Mouse (Mus musculus) gastrocnemius, postnatal 25 days (tissue): ENCODE measurements around the gene Tpo. TPM values are rescaled to one million over a fixed set of nuclear protein-coding genes. Genes with fewer than 3 reads are reported as not detected.

Source experiments
- DNase-seq: peaks from one replicate; pipeline ENCODE4 v3.0.0; 2022
- long read RNA-seq, 2 experiments: library from polyadenylated mRNA; stranded (forward); transcript quantifications; one replicate each; pipeline ENCODE4 v2.0.0; 2021
- total RNA-seq, 2 experiments: library from RNA; stranded (reverse); gene quantifications; 1 replicate in 1 of 2; 2 replicates in 1 of 2; pipeline ENCODE4 v1.2.3; 2021

The Tpo gene
- not detected for total RNA-seq
- long read RNA-seq, experiment 1 = 0 reads
- long read RNA-seq, experiment 2 = 0 reads

GRCm38 (mm10) chr12:30132524-30132923 is at the start of gene Tpo:
Gene Tpo, minus strand, starts transcription at chr12:30132624.
- no peak for DNase-seq

DNA sequence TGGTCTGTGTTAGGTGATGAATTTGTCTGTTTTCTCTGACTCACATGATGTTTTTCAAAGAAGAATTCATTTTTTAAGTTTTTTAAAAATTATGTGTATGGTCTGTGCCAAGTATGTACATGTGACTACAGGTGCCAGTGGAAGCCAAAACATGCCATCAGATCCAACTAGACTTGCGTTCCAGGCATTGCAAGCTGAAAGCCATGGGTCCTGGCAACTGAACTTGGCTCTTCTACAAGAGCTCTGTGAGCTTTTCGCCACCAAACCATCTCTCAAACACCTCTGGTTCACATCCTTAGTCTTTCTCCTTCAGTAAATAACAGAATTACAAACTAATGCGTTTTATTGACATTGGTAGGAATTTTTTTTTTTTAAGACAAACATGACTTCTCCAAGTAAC is 49.3 kb upstream of the Tpo start:
- DNase-seq = no peak

GRCm38 (mm10) chr12:30179623-30180022 is 47.2 kb upstream of the Tpo start:
- DNase-seq = no peak

GRCm38 (mm10) chr12:30177966-30178365 is 45.5 kb upstream of the Tpo start:
- DNase-seq = no peak

- no peak for DNase-seq
Measured at GRCm38 (mm10) chr12:30177529-30177928, 45.1 kb upstream of the Tpo start.

GRCm38 (mm10) chr12:30168491-30168890 is 36.1 kb upstream of the Tpo start:
- DNase-seq = no peak

- no peak for DNase-seq
Measured at GRCm38 (mm10) chr12:30164538-30164937, 32.1 kb upstream of the Tpo start.

GRCm38 (mm10) chr12:30164005-30164404 is 31.6 kb upstream of the Tpo start:
- no peak for DNase-seq

DNA sequence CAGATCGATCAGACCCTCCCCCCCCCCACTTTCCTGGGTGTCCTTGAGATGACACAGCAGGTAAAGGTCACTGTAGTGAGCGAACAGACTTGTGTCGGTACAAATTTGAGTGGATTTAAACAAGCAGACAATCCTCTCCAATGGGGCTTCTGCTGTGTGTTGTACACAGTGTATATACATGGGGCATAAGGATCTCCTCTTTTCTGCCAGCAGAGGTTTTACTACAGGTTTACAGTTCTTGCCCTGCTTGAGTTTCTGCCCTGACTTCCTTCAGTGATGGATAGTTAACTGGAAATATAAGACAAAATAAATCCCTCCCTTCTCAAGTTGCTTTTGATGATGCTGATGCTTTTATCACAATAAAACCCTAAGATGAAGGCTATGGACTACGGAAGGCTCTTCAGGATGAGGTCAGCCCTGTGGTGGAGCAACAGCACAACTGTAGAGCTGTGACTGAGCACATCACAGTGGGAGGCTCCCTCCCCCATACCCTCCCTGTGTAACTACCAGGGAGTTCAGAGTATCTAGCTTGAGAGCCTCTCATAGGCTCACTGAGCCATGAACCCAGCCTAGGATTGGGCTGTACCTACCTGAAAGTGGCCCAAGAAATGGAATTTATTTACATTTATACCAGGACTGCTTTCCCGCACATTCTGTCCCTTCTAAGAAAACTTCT is 29.4 kb upstream of the Tpo start:
- DNase-seq = no peak

GRCm38 (mm10) chr12:30160475-30160874 is 28.1 kb upstream of the Tpo start:
- DNase-seq = no peak

DNA sequence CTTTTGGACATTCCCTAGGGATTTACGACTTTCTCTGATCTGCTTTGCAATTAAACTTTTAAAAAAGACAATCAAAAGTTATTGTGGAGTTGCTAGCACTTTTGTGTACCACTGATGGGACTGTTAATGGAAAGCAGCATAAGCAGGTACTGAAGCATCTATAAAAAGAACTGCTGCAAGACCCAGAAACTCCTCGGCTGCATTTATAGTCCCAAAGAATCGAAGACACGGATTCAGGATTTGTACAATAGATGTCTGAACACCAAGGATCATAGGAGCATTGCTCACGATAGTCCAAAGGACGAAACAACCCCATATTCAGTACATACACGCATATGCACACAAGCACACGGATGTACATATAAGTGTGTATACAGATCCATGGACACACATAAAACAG is 27.4 kb upstream of the Tpo start:
- DNase-seq = no peak

- DNase-seq = no peak
Measured at GRCm38 (mm10) chr12:30154079-30154673, 21.8 kb upstream of the Tpo start.

DNA sequence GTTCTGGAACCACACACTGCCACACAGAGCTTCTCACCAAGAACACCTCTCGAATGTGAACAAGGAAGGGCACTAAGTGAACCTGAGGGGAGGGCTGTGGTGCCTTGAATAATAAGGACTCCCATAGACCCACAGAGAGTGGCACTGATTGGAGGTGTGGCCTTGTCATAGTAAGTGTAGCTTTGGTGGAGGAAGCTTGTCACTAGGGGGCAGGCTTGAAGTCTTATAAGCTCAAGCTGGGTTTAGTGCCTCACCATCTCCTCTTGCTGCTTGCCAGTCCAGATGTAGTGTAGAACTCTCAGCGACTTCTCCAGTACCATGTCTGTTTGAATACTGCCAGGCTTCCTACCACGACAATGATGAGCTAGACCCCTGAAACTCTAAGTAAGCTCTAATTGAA is 9.7 kb upstream of the Tpo start:
- no peak for DNase-seq

DNA sequence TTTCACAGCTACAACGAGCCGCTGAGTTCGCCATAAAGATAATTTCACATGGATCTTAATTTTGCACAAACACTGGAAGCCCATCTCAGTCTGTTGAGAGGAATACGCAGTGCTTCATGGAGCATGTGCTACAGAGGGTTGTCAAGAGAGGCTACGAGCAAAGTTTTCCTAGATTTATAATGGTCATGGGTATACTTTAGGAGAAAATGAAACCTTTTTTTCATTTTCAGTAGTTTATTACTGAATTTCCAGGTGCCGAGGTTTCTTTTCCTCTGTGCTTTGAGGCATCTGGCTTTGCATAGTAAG is 3.1 kb downstream of the Tpo start:
- DNase-seq = no peak

DNA sequence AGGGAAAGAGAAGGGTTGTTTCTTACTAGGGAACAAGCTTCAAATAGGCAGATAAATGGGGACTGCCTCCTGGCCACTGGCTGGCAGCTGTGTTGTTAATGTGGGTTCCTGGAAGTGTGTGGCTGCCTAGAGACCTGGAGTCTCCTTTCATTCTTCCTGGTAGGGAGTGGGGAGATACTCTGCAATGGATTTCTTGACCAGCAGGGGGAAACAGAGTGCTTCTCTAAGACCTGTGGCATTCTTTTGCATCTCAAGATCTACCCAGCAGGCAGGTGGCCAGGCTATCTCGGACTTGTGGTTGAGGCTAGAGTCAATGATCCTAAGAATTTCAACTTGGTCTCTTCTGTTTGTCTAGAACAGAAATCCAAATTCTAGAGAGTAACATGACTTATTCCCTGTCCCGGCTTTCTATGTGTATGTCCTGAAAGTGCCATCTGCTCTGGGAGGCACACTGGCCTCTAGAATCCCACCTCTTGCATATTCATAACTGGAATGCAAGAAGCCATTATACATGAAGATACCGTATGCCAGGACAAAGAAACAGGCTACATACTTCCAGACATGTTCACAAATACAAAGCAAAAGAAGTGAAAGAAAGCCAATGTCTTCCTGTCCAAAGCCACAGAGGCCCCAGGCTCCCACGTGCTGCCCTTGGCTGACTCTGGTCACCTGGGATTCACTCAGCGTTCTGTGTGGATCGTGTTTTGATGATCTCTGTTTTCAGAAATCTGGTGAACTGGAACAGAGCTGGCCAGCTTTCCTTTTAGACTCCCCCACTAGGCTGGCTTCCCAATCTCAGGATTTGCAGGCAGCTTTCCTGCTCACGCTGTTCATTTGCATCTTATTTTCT is 3.6 kb downstream of the Tpo start:
- DNase-seq = peak; percentile 61

DNA sequence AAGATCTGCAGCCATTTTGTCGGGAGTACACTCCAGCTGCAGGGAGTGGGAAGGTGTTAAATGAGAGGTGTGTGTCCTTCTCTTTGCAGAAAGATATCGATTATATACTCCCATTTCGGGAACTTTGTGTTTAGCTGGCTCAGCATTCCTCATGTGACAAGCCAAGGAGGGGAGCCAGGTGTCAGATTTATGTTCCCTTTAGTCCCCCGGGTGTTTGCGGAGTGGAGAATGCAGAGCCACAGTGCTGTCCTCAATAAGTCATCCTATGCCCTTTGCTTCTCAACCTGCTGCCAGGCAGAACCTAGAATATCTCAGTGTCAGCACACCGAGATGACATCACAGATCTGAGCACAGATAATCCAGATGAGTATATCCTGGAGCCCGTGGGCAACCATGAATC is 10.1 kb downstream of the Tpo start:
- DNase-seq = no peak

GRCm38 (mm10) chr12:30112271-30112670 is 20.2 kb downstream of the Tpo start:
- no peak for DNase-seq

DNA sequence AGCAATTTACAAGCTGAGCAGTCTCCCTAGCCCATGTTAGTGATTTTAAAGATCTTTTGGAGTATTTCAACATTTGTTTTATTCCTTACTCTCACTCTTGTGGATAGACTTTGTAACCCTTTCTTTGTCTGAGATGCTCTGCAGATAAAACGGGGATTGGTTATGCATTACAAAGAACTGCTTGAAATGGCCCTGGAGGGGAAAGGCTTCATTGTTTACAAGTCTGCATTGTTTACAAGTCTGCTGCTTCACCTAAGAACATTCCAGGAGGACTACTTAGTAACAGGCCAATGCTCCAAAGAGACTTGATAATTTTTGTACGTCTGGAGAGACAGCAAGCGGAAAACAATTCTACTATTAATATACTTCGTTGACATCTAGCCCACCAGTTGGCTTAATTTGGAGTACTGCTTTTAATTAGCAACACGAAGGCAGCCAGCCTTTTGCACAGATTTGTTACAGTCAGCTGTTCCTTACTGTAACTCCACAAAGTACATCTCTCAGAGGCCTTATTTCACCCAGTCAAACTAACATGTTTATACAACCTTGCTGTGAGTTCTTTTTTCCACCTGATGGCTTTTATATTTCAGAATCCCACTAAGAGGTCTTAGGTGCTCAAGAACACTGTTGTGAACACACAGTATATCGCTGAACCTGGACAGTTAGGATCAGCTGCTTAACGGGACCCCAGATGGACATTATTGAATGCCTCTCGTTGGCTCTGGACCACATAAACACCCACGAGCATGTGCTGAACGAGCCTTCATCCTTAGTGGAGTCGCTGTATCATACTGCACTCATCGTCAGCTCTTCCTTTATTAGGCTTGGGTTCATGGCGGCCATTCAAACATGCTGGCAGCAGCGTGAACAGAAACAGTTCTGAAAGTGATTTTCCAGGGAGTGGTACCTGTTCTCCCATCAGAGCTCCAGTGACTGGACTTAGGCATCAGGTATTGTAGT is 22.5 kb downstream of the Tpo start:
- no peak for DNase-seq

DNA sequence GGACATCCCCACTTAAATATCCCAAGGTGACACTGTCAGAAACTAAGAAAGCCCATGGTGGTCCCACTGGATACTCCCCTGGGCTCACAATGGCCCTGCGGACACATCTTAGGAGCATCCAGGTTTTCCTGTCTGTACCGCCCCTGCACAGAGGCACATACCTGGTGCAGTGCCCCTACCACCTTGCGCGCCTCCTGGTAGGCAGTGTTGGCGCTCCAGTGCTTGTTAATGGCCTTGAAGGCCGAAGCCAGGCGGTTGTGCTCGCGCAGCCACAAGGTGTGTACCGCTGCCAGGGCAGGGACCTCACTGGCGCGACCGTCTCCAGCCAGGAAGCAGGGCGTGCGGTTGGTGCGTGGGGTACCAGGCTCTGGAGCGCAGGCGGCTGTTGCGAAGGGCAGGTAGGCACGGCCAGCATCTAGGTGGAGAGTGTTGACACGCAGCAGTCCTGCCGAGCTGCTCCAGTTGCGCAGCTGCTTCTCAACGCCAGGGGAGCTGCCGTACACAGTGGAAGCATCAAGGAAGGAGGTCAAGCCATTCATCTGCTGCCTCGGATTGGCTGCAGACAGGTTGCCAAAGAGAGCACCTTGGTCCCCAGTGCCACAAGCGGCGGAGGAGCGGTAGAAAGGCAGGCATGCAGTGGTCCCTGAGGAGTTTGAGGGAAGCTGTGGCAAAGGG is 29.4 kb downstream of the Tpo start:
- no peak for DNase-seq

DNA sequence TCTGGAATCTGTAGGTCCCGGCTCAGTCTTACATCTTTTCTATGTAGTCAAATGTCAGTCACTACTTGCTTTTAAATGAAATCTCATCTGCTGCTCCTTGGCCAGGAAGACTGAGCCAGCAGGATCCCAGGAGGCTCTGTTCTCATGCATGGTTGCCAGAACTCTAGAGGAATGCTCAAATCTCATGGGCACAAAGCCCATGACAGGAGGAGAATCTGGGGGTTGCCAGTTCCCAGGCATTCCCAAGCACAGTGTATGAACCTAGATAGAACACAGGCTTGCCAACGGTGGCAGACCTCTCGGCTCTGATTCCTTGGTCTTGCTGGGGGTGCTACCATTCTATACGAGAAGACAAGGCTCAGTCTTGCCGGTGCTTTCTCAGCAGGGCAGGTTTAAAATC is 40.3 kb downstream of the Tpo start:
- peak; percentile 16 for DNase-seq

DNA sequence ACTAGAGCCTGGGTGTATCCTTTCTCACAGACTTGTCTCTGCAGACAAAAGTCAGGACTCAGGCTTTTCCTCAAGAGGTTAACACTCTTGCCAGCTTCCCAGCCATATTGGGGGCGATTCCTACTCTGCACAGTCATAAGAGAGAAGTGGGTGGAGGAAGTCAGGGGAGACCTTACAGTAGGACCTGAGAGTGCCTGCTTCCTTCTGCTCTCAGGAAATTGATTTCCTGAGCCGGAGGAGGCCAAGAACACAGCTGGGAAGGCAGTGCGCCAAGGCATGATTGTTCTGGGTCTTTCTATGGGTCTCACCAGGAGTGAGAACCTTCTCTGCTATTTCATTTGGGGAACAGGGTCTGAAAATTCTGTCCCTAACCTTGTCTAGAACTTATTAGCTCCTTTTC is 48.5 kb downstream of the Tpo start:
- DNase-seq = no peak

- no peak for DNase-seq
Measured at GRCm38 (mm10) chr12:30077056-30077455, 55.4 kb downstream of the Tpo start.
